Mouse (Mus musculus) hindbrain, embryonic 11.5 days (tissue): ENCODE measurements around the gene Gm36028. TPM values are rescaled to one million over a fixed set of nuclear protein-coding genes. Genes with fewer than 3 reads are reported as not detected.
A peak's percentile ranks its signal among the peaks of the same experiment; 100 is the strongest.

Experiments
- ATAC-seq: fragments of 200-750 bp; cut with Nextera tagmentation; 2 replicates; pipeline ENCODE4 v1.8.0; 2017; ENCODE audit warnings: mild to moderate bottlenecking, moderate TSS enrichment, moderate library complexity; ENCODE audit not compliant: low FRiP score
- DNase-seq: peaks from one replicate; pipeline ENCODE4 v3.0.0-alpha.2; 2015; ENCODE audit warnings: low spot score
- H3K27ac ChIP-seq: fragments of 300-500 bp; sonication (generic); 2 replicates; pipeline ENCODE4 v1.5.1; 2014; ENCODE audit warnings: mild to moderate bottlenecking, low read depth, low read length
- H3K27me3 ChIP-seq: fragments of 300-500 bp; sonication (generic); 2 replicates; pipeline ENCODE4 v1.6.1; 2014; ENCODE audit warnings: mild to moderate bottlenecking, low read length, moderate library complexity, mixed read lengths; ENCODE audit not compliant: control insufficient read depth, insufficient read depth
- H3K36me3 ChIP-seq: fragments of 300-500 bp; sonication (generic); 2 replicates; pipeline ENCODE4 v1.6.1; 2014; ENCODE audit warnings: mild to moderate bottlenecking, low read length, moderate library complexity, mixed read lengths; ENCODE audit not compliant: control insufficient read depth, insufficient read depth
- H3K4me1 ChIP-seq: fragments of 300-500 bp; sonication (generic); replicated peaks from 2 replicates; pipeline ENCODE4 v1.6.1; 2014; ENCODE audit warnings: low read length, mixed read lengths; ENCODE audit not compliant: control insufficient read depth, insufficient read depth
- H3K4me2 ChIP-seq: fragments of 300-500 bp; sonication (generic); replicated peaks from 2 replicates; pipeline ENCODE4 v1.6.1; 2014; ENCODE audit warnings: mild to moderate bottlenecking, low read depth, low read length
- H3K4me3 ChIP-seq: fragments of 300-500 bp; sonication (generic); 2 replicates; pipeline ENCODE4 v1.5.1; 2014; ENCODE audit warnings: low read depth, low read length
- H3K9ac ChIP-seq: fragments of 300-500 bp; sonication (generic); 2 replicates; pipeline ENCODE4 v1.6.1; 2014; ENCODE audit warnings: low read depth, low read length
- H3K9me3 ChIP-seq: fragments of 300-500 bp; sonication (generic); 2 replicates; pipeline ENCODE4 v1.6.1; 2016; ENCODE audit warnings: low read length; ENCODE audit not compliant: control insufficient read depth
- WGBS: fragments of 180-500 bp; shearing (Covaris S2); extraction: QIAGEN DNeasy Blood & Tissue Kit; methylation state at CpG from one replicate; pipeline ENCODE4 v1.1.7; 2014; 5-methylcytosine and 5-hydroxymethylcytosine counted together
- polyA plus RNA-seq: library from polyadenylated mRNA; unstranded; fragments of >200 nt; fragmentation: Nextera tagmentation; extraction: Ambion mirVana; gene quantifications from 2 replicates; pipeline ENCODE4 v1.2.1, GENCODE M21; 2014

Gene Gm36028
- polyA plus RNA-seq, 1 experiment from 2014 or later, result 0.26 TPM

GRCm38 (mm10) chr16:37868506-37869469 is 7.8 kb upstream of the Gm36028 start:
- DNase-seq (peak; percentile 66), ATAC-seq (peak; percentile 79)
- Histone ChIP-seq H3K4me3 (peak overlapping the region; percentile 97), H3K27me3 (no peaks in the 10 kb centered on the region), H3K27ac (peak overlapping the region; percentile 99), H3K9ac (peak overlapping the region; percentile 94), H3K9me3 (no peaks in the 10 kb centered on the region), H3K4me2 (peak overlapping the region; percentile 82), H3K4me1 (0 out of 2 replicates have a peak, but pooled peaks cover 5% of the 10 kb centered on the region), H3K36me3 (no peaks in the 10 kb centered on the region)
- under 1% methylated on average over 72 of the region's 87 CpGs for WGBS

- peak; percentile 91 for DNase-seq
- Histone ChIP-seq H3K27me3 (no peaks in the 10 kb centered on the region), H3K4me2 (peak within 1 kb of the TSS; percentile 82), H3K27ac (peak within 1 kb of the TSS; percentile 99), H3K9ac (peak within 1 kb of the TSS; percentile 94), H3K36me3 (no peaks in the 10 kb centered on the region), H3K4me1 (0 out of 2 replicates have a peak, but pooled peaks cover 5% of the 10 kb centered on the region), H3K4me3 (peak within 1 kb of the TSS; percentile 97), H3K9me3 (no peaks in the 10 kb centered on the region)
- under 1% methylated on average over 71 of the region's 86 CpGs for WGBS
- ATAC-seq, result peak; percentile 94
These were observed 7.0 kb upstream of the Gm36028 start, which contains the start of gene Lrrc58 for GRCm38 (mm10) chr16:37867791-37868505. Gene Lrrc58, plus strand, starts transcription at chr16:37868389.

- Histone ChIP-seq H3K4me1 (0 out of 2 replicates have a peak, but pooled peaks cover 5% of the 10 kb centered on the region), H3K36me3 (no peaks in the 10 kb centered on the region), H3K27ac (no peak overlapping the region), H3K27me3 (no peaks in the 10 kb centered on the region), H3K9ac (no peak overlapping the region), H3K4me3 (no peak overlapping the region), H3K4me2 (no peak overlapping the region), H3K9me3 (no peaks in the 10 kb centered on the region)
- 90% methylated on average over 9 of the region's 9 CpGs for WGBS
- DNase-seq (no peak), ATAC-seq (no peak)
These were observed 4.9 kb upstream of the Gm36028 start for GRCm38 (mm10) chr16:37865841-37866240.

GRCm38 (mm10) chr16:37863876-37864275 is 2.9 kb upstream of the Gm36028 start:
- H3K36me3 ChIP-seq, result no peaks in the 10 kb centered on the region
- no peak overlapping the region for H3K9ac ChIP-seq
- ATAC-seq, result no peak
- DNase-seq, result no peak
- WGBS, result 83% methylated on average over 3 of the region's 3 CpGs
- H3K4me3 ChIP-seq, result no peak overlapping the region
- no peaks in the 10 kb centered on the region for H3K27me3 ChIP-seq
- H3K9me3 ChIP-seq, result no peaks in the 10 kb centered on the region
- H3K27ac ChIP-seq, result no peak overlapping the region
- H3K4me1 ChIP-seq, result no peaks in the 10 kb centered on the region
- H3K4me2 ChIP-seq, result no peak overlapping the region

GRCm38 (mm10) chr16:37860213-37860612 is 733 bp downstream of the Gm36028 start:
- DNase-seq, result no peak
- 81% methylated on average over 7 of the region's 7 CpGs for WGBS
- no peak for ATAC-seq
- H3K9me3 ChIP-seq, result no peaks in the 10 kb centered on the region
- no peak overlapping the region for H3K4me2 ChIP-seq
- H3K27me3 ChIP-seq, result no peaks in the 10 kb centered on the region
- no peak overlapping the region for H3K27ac ChIP-seq
- no peaks in the 10 kb centered on the region for H3K36me3 ChIP-seq
- H3K4me3 ChIP-seq, result no peak overlapping the region
- H3K4me1 ChIP-seq, result no peaks in the 10 kb centered on the region
- no peak overlapping the region for H3K9ac ChIP-seq

GRCm38 (mm10) chr16:37857495-37857894 is 3.5 kb downstream of the Gm36028 start:
- DNase-seq (no peak), ATAC-seq (no peak)
- Histone ChIP-seq H3K9me3 (no peaks in the 10 kb centered on the region), H3K36me3 (no peaks in the 10 kb centered on the region), H3K4me2 (no peak overlapping the region), H3K4me3 (no peak overlapping the region), H3K9ac (no peak overlapping the region), H3K4me1 (no peaks in the 10 kb centered on the region), H3K27ac (no peak overlapping the region), H3K27me3 (no peaks in the 10 kb centered on the region)
- WGBS, result 48% methylated on average over 8 of the region's 8 CpGs

GRCm38 (mm10) chr16:37856327-37856726 is 4.6 kb downstream of the Gm36028 start:
- ATAC-seq (no peak), DNase-seq (no peak)
- 67% methylated on average over 3 of the region's 3 CpGs for WGBS
- Histone ChIP-seq H3K9ac (no peak overlapping the region), H3K27ac (no peak overlapping the region), H3K4me3 (no peak overlapping the region), H3K4me2 (no peak overlapping the region), H3K36me3 (no peaks in the 10 kb centered on the region), H3K27me3 (no peaks in the 10 kb centered on the region), H3K4me1 (no peaks in the 10 kb centered on the region), H3K9me3 (no peaks in the 10 kb centered on the region)

- Histone ChIP-seq H3K27me3 (no peaks in the 10 kb centered on the region), H3K27ac (no peak overlapping the region), H3K9ac (no peak overlapping the region), H3K9me3 (no peaks in the 10 kb centered on the region), H3K4me2 (no peak overlapping the region), H3K36me3 (no peaks in the 10 kb centered on the region), H3K4me1 (no peaks in the 10 kb centered on the region), H3K4me3 (no peak overlapping the region)
- ATAC-seq (no peak), DNase-seq (no peak)
- WGBS, result 75% methylated on average over 8 of the region's 8 CpGs
These were observed 5.4 kb downstream of the Gm36028 start for GRCm38 (mm10) chr16:37855583-37855982.
